Mouse (Mus musculus): Measurements from ENCODE around the gene Ubap2l.

Ubap2l gene

DNA sequence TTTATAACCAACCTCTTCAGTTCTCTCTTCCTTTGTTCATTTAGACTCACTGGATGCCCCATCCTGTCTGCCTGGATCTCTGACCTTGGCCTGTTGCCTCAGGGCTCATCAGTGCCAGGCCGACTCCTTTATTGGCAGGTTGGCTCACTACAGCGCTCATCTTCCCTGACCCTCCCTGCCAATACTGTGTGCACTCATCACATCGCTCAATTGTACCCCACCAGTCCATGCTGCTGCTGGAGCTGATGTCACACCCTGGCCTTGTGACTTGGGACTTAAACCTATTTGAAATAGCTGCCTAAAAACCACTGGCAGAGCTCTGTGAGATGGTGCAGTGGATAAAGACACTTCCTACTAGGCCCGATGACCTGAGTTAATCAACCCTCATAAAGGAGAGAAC lies 15.4 kb upstream of the Ubap2l start:
- no peak for DNase-seq (ENCODE audit: low read depth, low spot score)

DNA sequence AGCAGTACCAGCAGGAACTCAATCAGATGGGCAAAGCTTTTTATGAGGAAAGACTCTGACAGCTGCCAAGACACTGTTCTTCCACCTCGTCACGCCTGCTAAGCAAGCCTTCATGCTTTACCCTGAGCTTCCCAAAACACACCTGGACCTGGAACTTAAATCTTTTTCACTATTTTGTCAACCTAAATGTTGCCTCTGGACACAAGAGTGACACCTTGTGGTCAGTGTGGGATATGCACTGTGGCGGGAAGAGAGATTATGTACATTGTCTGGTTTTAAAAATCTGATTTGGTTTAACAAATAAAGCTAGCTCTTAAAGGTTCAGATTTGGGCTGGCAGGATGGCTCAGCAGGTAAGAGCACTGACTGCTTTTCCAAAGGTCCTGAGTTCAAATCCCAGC lies 13.1 kb upstream of the Ubap2l start:
- DNase-seq (ENCODE audit: low read depth, low spot score) = peak; percentile 69

DNA sequence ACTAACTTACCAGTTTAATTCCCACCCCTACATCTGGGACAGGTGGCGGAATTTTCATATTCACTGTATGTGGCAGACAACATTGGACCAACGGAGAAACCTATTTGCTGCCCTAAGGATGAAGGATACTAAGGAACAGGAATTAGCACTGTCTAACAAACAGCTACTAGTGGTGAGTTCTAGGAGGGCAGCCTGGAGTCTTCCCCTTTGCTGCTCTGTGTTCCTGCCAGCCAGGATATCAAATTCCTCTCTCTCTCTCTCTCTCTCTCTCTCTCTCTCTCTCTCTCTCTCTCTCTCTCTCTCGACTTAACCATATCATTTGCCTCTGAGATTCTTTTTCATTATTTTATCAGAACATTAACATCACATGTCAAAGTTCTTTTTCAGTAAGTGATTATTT lies 12.0 kb upstream of the Ubap2l start:
- DNase-seq (ENCODE audit: low read depth, low spot score) = peak; percentile 36

DNA sequence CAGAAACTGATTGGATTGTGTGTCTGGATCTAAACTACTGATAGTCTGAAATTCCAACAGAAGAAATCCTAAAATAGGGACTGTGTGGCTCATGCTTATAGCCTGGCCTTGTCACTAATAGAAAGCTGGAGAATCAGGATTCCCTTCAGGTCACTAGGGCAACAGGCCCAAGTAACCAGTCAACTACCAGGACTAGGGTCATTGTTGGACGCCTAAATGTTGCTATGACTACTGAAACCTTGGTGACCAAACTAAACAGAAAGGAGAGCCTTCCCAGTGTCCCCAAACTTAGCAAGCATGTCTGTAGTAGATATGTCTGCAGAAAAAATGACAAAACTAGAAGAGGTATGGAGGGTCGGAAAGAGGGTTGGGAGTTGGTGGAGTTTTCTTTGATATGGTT lies 10.1 kb upstream of the Ubap2l start:
- no peak for DNase-seq (ENCODE audit: low read depth, low spot score)

DNA sequence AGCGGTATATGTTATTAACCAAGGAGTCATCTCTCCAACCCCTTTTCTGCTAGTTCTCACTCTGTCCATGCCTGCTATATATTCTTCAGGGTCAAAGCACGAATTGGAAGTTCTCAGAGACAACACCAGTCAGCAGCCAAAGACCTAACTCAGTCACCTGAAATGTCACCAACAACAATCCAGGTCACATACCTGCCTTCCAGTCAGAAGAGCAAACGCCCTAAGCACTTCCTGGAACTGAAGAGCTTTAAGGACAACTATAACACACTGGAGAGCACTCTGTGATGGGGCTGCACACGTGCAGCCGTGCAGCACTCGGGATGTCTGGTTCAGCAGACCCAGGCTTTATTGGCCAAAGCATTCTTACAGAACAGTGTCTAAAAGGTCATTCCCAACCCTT lies 9.1 kb upstream of the Ubap2l start:
- DNase-seq (ENCODE audit: low read depth, low spot score) = no peak

DNA sequence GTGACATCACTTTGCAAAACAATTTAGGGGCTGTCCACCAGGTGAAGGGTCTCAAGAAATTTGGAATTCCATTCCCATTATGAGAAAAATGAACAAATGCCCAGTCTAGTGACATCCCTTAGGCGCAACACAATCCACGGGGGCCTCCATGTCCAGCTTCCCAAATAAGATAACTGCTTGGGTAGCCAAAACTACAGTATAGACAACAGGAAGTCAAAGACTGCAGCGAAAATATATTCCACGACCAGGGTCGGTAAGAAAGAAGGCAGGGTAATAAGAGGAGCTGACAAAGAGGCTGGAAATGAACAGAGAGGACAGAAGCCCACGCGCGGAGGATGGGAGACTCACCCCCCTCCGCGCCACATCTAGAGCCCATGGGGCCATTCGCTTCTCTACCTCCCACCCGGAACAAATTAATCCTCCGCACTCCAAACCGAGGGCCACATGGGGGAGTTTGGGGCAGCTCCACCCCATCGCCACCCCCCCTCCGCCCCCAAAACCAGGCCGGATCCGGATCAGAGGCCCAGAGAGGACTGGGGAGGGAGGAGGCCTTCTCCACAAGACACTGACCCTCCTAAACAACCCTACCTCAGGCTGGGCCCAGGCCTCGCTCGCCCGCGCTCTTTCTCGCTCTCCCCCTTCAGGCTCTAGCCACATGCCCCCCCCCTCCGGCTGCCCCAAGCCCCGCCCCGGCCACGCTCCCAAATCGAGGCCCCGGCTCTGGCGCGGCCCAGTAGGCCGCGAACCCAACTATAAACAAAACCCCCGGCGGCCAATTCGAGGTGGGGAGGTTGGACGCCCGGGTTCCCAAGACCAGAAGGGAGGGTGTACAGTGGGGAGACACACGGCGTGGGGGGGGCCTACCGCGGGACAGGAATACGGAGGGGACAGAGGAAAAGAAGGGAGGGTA lies 732 bp downstream of the Ubap2l start, which contains the start of gene 4933434E20Rik:
TSS of gene 4933434E20Rik (plus strand) at position 196 of the 910 bp plus-strand sequence.
- peak; percentile 73 for DNase-seq (ENCODE audit: low read depth, low spot score)

DNA sequence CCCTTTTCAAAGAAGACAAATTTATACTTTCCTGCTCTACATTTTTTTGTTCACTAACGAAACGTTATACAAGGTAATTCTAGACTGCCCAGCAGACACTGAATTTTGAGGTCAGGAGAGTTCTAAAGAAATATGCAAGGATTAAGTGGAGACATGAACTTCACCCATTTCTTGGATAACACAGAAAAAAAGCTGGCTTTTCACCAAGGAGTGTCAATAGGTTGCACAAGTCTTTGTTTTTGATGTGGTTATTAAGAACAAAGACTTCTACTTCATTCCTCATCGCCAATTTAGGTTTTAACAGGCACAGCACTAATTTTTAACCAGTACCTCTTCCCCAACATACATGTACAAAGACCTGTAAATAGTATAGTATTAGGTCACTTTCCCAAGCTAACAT lies 2.7 kb downstream of the Ubap2l start:
- DNase-seq (ENCODE audit: low read depth, low spot score) = no peak

DNA sequence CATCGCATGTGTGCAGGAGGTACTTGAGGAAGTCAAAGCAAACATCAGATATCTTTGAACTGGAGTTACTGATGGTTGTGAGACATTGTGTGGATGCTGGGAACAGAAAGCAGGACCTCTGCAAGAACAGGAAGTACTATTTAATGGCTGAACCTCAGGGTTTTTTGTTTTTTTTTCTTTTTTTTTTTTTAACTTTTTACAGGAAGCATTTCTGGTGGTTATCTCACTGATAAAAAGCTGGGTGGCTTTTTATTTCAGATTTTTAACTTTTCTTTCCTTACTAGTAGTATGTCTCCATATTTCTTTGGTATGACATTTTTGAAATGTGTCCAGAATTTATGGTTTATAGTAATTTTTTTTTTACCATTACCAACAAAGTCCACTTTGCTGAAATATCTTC lies 16.2 kb downstream of the Ubap2l start:
- DNase-seq (ENCODE audit: low read depth, low spot score) = no peak

DNA sequence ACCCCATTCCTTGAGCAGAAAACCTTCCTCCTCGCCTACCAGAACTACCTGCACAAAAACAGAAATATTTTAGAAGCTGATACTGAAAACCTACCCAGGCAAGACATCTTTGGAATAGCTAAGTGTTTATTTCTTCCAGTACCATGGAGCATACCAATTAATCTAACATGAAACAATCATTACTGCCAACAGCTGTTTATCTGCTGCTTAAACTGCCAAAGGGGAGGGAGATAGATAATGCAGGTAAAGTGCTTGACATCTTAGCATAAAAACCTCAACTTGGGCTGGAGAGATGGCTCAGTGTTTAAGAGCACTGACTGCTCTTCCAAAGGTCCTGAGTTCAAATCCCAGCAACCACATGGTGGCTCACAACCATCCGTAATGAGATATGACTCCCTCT lies 17.8 kb downstream of the Ubap2l start:
- DNase-seq (ENCODE audit: low read depth, low spot score) = no peak

DNA sequence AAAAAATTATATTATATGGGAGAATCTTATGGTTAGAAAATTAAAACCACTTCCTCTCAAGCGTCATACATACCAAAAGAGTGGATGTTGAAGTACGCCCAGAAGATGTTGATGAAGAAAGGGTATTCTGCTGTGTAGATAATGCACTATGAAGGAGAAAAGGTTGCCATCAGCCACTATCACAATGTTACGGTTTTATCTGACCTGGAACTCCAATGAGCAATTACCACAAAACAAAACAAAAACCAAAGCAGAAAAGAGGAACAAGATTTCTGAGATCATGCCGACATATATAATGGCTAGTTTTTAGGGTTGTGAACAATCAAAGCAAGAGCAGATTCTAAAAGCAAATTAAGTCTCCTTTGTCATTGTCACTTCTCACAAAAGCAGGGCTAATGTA lies 35.8 kb downstream of the Ubap2l start:
- DNase-seq (ENCODE audit: low read depth, low spot score) = no peak

DNA sequence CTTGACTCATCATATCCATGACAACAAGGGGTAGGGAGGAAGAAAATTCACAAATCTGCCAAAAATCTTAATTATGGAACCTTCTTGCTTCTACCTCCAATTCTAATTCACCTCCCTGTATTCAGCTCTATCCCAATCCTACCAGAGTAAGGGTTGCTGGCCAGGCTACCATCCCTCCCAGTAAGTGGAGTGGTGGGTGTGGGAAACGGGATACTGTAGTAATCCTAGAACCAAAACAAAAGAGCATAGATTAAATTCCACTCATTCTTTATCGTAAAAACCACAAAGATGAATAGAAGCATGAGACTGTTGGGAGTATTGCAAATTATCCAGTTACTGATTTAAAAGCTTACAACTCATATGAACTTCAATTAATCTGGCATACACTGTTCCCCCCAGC lies 42.1 kb downstream of the Ubap2l start:
- no peak for DNase-seq (ENCODE audit: low read depth, low spot score)

DNA sequence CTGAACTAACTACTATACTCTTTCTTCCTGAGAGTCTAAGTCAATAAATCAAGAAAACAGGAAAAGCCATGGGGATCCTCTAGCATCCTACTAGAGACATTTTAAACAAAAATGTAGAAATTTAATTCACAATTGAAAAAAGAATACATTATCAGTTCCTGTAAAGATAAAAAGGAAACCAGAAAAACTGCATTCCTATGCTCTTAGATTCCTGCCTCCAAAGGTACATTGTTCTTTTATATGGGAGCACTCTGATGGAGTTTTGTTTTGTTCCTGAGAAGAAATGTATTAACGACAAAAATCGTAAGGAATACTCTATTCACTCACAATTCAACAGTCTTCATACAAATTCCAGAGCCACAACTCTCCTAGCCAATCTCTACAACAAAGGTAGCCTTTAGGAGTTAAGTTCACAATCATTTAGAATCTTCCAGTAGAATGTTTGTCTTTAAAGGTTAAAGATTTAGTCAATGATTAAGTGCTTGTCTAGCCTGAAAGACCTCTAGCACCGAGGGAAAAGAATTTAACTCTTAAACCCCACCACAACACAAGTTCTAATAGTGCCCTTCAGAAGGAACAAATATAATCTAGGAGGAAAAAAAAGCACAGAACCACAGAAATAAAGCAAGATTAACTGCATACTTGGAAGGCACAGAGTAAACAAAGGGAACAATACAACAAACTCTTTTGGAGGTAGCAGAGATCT lies 48.2 kb downstream of the Ubap2l start:
- DNase-seq (ENCODE audit: low read depth, low spot score) = no peak

DNA sequence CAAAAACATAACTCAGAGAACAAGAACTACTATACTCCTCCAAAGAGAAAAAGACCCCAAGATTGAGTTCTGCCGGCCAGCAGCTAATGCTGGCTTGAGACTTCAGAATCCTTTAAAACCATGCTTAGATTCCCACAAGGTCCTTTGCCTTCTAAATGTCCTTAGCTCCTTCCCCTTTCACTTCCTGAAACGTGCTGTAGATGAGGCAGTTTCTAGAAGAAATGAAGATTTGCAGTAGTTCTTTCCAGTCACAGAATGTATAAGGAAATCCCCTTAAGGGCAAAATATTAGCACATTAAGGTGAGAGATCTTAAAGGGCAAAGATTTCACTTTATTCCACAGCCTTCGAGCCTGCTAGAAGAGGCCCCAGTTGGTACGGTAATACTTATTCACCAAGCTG lies 52.6 kb downstream of the Ubap2l start:
- no peak for DNase-seq (ENCODE audit: low read depth, low spot score)

DNA sequence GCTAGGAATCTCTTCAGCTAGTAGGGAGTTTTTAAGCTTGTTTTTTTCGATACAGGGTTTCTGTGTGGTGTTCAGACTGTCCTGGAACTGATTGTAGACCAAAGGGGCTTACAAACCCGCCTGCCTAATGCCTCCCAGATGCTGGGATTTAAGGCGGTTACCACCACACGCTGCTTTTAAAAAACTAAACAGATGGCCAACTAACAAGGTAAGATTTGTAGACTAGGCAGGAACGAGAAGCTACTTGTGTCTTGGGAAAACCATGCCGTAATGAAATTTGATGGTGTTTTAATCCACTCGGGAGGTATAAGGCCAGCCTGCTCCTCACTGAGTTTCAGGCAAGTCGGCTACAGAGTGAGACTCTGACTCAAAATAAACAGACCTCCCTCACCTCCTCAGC lies 53.3 kb downstream of the Ubap2l start:
- no peak for DNase-seq (ENCODE audit: low read depth, low spot score)

DNA sequence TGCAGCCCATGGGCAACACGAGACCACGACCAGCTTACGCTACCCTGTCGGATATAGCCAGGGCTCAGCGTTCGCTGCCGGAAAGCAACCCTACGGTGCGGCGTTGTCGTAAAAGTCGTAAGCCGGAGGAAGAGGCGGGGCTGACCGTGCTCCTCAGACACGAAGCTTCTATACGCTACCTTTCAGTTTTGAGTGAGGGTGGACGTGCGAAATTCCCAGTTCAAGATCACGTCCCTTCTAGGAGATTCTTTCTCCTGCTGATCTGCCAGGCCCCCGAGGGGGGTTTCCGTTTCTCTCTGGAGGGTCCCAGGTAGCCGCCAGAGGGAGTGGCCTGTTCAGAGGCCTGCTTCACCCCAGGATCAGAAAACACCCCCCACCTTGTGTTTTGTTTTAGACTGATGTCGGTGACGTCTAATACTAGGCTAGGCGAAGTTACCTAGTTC lies 53.8 kb downstream of the Ubap2l start, which contains the start of gene Hax1:
TSS of gene Hax1 (minus strand) at position 169 of the 443 bp plus-strand sequence.
- DNase-seq (ENCODE audit: low read depth, low spot score) = peak; percentile 97

DNA sequence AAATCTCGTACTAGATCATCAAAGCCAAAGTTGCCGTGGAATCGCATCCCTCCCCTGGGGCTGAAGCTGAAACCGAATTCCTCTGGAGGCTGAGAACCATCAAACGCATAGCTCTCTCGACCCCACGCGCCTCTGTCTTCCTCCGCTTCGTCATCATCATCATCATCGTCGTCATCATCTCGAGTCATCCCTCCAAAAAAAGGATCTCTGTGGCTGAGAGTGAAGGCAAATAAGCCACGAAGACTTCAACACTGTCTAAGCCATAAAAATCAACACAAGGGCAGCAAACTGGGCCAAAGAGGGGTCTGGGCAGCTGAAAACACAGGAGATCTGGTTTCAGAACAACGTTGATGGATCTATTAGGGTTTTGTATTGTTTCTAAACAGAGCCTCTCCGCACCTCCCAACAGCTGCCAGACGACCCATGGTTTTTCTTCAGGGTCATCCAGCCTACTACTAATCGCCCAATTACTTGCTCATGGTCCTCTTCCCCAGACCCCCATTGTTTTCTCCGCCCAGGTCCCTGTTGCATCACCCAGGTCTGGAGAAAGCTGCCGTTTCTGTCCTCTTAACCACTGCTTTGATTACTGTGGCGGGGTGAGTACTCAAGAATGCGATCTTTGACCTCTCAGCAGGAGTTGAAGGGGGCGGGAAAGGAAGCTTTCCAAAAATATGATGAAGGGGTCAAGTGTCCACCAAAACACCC lies 54.5 kb downstream of the Ubap2l start:
- DNase-seq (ENCODE audit: low read depth, low spot score) = peak; percentile 77

DNA sequence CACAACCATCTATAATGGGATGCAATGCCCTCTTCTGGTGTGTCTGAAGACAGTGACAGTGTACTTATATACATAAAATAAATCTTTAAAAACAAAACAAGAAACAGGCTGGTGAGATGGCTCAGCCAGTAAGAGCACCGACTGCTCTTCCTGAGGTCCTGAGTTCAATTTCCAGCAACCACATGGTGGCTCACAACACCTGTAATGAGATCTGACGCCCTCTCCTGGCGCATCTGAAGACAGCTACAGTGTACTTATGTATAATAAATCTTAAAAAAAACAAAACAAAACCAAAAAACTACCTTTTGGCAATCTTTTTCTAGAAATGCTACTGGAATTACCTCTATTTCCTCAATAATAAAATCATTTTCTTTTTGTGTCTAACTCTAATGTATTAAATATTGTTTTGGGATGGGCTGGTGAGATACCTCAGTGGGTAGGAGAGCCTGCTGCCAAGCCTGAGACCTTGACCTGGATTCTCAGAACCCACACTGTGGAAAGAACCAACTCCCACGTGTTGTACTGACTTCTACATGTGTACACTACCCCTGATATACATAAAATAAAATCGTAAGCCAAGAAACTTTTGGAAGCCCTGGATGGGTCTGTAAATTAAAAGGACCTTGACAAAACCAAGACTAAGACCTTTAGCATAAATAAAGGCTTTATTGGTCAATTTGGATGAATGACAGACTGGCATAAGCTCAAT lies 57.5 kb downstream of the Ubap2l start:
- DNase-seq (ENCODE audit: low read depth, low spot score) = peak; percentile 47

DNA sequence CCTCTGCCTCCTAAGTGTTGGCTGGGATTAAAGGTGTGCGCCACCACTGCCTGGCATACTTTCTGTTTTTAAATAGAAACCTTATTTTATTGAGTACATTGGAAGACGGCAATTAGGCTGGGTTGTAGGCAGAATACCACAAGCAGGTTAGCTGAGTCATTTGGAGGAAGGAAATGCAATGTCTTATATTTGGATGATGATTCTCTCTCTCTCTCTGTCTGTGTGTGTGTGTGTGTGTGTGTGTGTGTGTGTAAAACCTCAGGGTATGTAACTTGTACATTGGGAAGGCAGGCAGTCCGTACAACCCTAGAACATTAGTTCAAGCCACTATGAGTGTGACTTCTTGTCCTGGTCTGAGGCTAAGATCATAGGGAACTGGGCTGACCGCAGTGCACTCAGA lies 64.6 kb downstream of the Ubap2l start:
- no peak for DNase-seq (ENCODE audit: low read depth, low spot score)

DNA sequence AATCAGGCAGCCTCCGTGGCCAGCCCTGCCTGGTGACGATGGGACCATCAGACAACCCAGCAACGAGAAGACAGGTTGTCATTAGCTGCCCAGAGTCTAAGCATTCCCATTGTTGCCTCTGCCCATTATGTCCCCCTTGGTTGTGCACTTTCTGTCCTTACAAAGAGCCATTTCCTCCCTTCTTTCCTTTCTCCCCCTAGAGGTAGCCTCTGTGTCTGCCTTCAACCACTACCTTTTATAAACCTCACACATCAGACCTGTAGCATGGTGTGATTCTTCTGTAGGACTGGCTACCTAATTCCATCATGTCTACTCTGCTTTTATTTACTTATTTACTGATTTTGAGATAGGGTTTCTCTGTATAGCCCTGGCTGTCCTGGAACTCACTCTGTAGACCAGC lies 65.2 kb downstream of the Ubap2l start:
- DNase-seq (ENCODE audit: low read depth, low spot score) = peak; percentile 46

DNA sequence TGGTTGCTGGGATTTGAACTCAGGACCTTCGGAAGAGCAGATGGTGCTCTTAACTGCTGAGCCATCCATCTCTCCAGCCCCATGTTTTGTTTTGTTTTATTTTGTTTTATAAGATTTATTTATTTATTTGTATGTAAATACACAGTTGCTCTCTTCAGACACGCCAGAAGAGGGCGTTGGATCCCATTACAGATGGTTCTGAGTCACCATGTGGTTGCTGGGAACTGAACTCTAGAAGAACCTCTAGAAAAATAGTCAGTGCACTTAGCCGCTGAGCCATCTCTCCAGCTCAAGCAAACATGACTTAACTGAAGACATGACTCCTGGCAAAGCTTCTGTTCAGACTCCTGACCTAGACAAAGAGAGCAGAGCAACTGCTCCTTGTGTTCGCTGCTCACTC lies 70.0 kb downstream of the Ubap2l start:
- DNase-seq (ENCODE audit: low read depth, low spot score) = peak; percentile 72

DNA sequence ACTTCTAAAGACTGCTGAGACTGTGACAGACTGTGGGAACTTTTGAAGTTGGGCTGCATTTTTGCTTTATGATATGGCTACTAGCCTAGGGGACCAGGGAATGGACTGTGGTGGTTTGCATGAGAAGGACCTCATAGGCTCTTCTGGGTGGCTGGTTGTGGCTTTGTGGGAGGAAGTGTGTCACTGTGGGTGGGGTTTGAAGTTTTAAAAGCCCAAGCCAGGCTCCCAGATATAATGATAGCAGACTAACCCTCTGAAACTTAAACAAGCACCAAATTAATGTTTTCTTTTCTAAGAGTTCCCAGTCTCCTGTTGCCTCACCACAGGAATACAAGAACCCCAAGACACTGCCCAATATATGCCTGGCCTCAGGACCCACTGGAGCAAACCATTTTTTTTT lies 75.6 kb downstream of the Ubap2l start:
- DNase-seq (ENCODE audit: low read depth, low spot score) = no peak

DNA sequence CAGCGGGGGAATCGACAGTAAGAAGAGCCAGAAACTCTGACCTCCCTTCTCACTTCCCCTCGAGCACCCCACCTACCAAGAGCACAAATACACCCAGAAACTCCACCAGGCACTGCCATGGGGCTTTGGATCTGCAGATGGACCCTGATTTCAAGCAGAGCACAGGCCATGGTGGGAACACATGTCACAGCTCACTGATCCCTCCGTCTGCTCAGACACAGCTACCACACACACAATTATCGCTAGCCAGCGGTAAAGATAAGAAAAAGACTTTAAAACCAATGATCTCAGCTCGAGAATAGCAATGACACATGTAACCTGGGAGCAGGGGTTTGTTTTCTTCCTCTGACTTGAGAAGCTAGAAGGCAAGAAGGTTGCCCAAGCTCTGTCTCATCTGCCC lies 83.9 kb downstream of the Ubap2l start:
- no peak for DNase-seq (ENCODE audit: low read depth, low spot score)
